Mouse (Mus musculus) cerebellum, adult 2 months (tissue): Measurements from ENCODE around the gene Sin3b.

ENCODE experiments used
- CTCF ChIP-seq: fragments of 200-500 bp; IDR thresholded peaks from 2 replicates; pipeline ENCODE4 v1.5.1; 2011; ENCODE audit warnings: low read depth, mild to moderate bottlenecking, control low read depth, low read length, moderate library complexity, borderline replicate concordance; ENCODE audit not compliant: insufficient read depth
- POLR2A ChIP-seq: fragments of 200-500 bp; IDR thresholded peaks from 2 replicates; pipeline ENCODE4 v1.6.1; 2011; ENCODE audit warnings: low read length, control low read depth, borderline replicate concordance; ENCODE audit not compliant: insufficient read depth

DNA sequence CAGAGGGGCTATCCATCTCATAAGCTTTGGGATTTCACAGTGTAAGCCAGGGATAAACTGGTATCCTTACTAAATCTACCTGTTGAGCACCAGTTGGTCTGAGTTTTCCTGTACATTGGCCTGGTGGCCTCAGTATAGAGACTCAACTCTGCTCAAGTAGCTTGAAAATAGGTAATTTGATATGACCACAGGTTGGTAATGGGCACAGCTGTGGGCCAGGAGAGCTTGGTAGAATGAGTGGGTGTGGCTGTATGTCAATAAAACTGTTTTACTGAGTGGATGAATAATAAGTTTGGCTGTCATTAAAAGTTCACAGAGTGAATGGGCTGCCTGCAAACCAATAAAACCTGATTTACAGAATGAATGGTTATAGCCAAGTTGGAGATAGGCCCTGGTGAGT, 13.8 kb downstream of the Sin3b start:
- TF ChIP-seq CTCF (no peak), POLR2A (no peak)
